Mouse (Mus musculus) embryonic facial prominence, embryonic 14.5 days (tissue): ENCODE measurements at regions not wholly inside any gene's neighbourhood (a gene's known extent, or its start where the extent isn't known, plus 50 kb on each side); places are given as distances from the start of the nearest gene placed in this dataset.

Experiments used
- ATAC-seq: fragments of 200-750 bp; cut with Nextera tagmentation; 2 replicates; pipeline ENCODE4 v1.8.0; 2017; ENCODE audit warnings: low read depth, moderate number of reproducible peaks, moderate TSS enrichment
- DNase-seq: peaks from one replicate; pipeline ENCODE4 v3.0.0-alpha.2; 2015; ENCODE audit warnings: low spot score
- H3K27ac ChIP-seq: fragments of 300-500 bp; sonication (generic); replicated peaks from 2 replicates; pipeline ENCODE4 v1.5.1; 2014; ENCODE audit warnings: low read depth, mild to moderate bottlenecking, low read length, moderate library complexity
- H3K27me3 ChIP-seq: fragments of 300-500 bp; sonication (generic); replicated peaks from 2 replicates; pipeline ENCODE4 v1.6.1; 2014; ENCODE audit warnings: low read length; ENCODE audit not compliant: control insufficient read depth, insufficient read depth
- H3K36me3 ChIP-seq: fragments of 300-500 bp; sonication (generic); 2 replicates; pipeline ENCODE4 v1.6.1; 2014; ENCODE audit warnings: low read length, mixed read lengths; ENCODE audit not compliant: control insufficient read depth, insufficient read depth
- H3K4me1 ChIP-seq: fragments of 300-500 bp; sonication (generic); 2 replicates; pipeline ENCODE4 v1.6.1; 2014; ENCODE audit warnings: antibody characterized with exemption, low read length; ENCODE audit not compliant: control insufficient read depth, insufficient read depth
- H3K4me2 ChIP-seq: fragments of 300-500 bp; sonication (generic); 2 replicates; pipeline ENCODE4 v1.6.1; 2014; ENCODE audit warnings: low read depth, mild to moderate bottlenecking, low read length, moderate library complexity, mixed read lengths
- H3K4me3 ChIP-seq: fragments of 300-500 bp; sonication (generic); 2 replicates; pipeline ENCODE4 v1.5.1; 2014; ENCODE audit warnings: low read depth, mild to moderate bottlenecking, low read length
- H3K9ac ChIP-seq: fragments of 300-500 bp; sonication (generic); 2 replicates; pipeline ENCODE4 v1.6.1; 2014; ENCODE audit warnings: low read depth, mild to moderate bottlenecking, low read length, moderate library complexity, mixed read lengths
- H3K9me3 ChIP-seq: fragments of 300-500 bp; sonication (generic); 2 replicates; pipeline ENCODE4 v1.6.1; 2016; ENCODE audit warnings: low read length; ENCODE audit not compliant: control insufficient read depth
- WGBS: fragments of 180-500 bp; shearing (Covaris S2); extraction: QIAGEN DNeasy Blood & Tissue Kit; methylation state at CpG from one replicate; pipeline ENCODE4 v1.1.7; 2014; 5-methylcytosine and 5-hydroxymethylcytosine counted together

DNA sequence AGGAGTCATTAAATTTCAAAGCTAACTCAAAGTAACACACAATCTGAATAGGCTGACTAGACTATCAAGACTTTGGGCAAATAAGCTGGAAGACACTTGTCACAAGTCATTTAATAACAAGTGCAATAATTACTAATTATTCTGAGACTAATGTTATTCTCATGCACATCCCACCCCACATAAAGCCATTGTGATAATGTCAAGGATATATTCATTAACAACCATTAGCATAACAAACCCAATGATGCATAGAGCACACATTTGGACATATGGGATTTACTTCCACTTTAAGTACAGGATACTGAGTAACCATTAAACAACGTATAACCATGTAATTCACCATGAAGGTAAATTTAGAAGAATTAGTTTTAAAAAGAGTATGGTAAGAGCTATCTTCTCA is 135.0 kb upstream of the Arpp21 start:
- no peak overlapping the region for H3K4me2 ChIP-seq
- H3K4me3 ChIP-seq: no peak overlapping the region
- no peaks in the 10 kb centered on the region for H3K9me3 ChIP-seq
- ATAC-seq (no peak), DNase-seq (no peak)
- WGBS: 67% methylated on average over 1 of the region's 1 CpGs
- H3K27me3 ChIP-seq: no peaks in the 10 kb centered on the region
- H3K4me1 ChIP-seq: no peaks in the 10 kb centered on the region
- H3K9ac ChIP-seq: no peak overlapping the region
- no peak overlapping the region for H3K27ac ChIP-seq
- H3K36me3 ChIP-seq: no peaks in the 10 kb centered on the region

DNA sequence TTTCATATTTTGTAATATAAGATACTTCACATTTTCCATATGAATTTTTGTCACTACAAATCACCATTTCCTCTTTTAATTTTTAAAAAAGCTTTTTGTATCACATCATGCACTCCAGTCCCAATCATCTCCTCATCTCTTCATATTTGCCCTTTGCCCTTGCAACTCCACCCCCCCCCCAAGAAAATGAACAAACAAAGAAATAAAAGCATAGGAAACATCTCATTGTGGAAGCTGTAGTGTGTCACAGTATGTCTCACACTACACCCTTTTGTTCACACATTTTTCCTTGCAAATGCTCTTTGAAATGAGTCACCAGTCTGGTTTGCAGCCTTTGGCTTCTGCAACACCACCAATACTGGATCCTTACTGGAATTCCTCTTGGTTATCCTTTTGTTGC is 131.6 kb upstream of the Arpp21 start:
- Histone ChIP-seq H3K4me3 (no peak overlapping the region), H3K9ac (no peak overlapping the region), H3K4me2 (no peak overlapping the region), H3K27ac (no peak overlapping the region), H3K4me1 (no peaks in the 10 kb centered on the region), H3K27me3 (no peaks in the 10 kb centered on the region), H3K36me3 (no peaks in the 10 kb centered on the region), H3K9me3 (no peaks in the 10 kb centered on the region)
- DNase-seq (no peak), ATAC-seq (no peak)

DNA sequence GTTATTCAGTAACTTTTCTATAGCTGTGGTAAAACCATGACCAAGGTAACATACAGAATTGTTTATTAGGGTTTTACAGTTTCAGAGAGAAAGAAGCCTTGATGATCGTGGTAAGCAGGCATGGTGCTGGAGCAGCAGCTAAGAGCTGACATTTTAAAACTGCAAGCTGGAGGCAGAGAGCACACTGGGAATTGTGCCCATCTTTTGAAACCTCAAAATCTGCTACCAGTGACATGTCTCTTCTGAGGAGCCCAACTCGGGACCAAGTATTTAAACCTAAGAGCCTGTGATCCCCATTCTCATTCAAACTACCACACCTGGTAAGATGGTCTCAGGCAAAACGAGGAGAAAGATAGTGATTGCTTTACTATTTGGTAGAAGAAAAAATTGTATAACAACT is 125.6 kb upstream of the Arpp21 start:
- WGBS: 86% methylated on average over 3 of the region's 3 CpGs
- H3K4me2 ChIP-seq: no peak overlapping the region

DNA sequence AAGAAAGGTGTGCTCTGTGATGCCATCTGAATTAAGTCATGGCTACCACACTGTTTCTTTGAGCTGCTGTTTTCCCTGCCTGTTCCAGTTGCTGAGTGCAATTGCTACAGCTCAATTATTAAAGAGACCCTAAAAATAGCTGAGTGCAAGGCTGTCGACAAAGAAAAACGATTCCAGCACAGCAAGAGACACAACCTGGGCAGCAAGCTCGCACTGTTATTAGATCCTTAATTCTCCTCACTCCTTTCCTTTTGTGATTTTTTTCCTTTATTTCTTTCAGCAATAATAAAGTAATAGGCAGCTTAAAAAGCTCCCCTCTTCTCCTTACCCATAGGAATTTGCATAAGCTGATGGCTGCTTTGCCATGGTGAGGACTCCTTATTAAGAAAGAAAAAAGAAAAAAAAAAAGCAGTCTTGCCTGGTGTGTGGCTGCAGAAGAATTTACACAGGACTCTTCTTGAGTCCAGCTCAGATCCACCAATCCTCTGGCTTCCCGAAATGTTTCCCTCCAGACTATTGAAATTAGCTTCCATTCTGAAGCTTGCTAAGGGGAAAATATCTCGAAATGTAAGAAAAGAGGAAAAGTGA is 123.1 kb upstream of the Arpp21 start:
- no peak for ATAC-seq
- H3K27ac ChIP-seq: no peak overlapping the region
- no peaks in the 10 kb centered on the region for H3K36me3 ChIP-seq
- H3K4me1 ChIP-seq: no peaks in the 10 kb centered on the region
- H3K9ac ChIP-seq: no peak overlapping the region
- no peaks in the 10 kb centered on the region for H3K27me3 ChIP-seq
- WGBS: 56% methylated on average over 5 of the region's 5 CpGs
- H3K4me3 ChIP-seq: no peak overlapping the region
- no peak for DNase-seq
- no peaks in the 10 kb centered on the region for H3K9me3 ChIP-seq
- no peak overlapping the region for H3K4me2 ChIP-seq

More for the DNA sequence above, 125.6 kb upstream of the Arpp21 start:
- no peaks in the 10 kb centered on the region for H3K27me3 ChIP-seq
- no peak for DNase-seq
- H3K4me1 ChIP-seq: no peaks in the 10 kb centered on the region
- H3K4me3 ChIP-seq: no peak overlapping the region
- no peak for ATAC-seq
- no peak overlapping the region for H3K9ac ChIP-seq
- H3K9me3 ChIP-seq: no peaks in the 10 kb centered on the region
- no peaks in the 10 kb centered on the region for H3K36me3 ChIP-seq
- H3K27ac ChIP-seq: no peak overlapping the region

DNA sequence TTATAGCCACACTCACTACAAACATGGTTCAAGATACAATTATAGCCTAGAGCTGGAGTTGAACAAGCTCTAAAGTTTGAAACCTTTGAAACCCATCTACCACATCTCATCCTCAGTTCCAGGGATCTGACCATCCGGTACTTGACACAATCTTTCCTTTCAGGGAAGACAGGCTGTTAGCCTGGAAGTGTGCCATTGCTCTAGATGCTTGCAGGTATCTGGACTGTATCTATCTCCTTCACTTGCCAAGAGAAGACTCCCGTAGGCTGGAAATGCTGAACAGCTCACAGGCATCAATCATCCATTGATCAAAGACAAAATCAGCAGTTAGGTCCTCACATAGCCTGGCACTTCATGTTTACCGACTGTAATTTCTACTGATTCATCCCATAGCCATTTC is 117.5 kb upstream of the Arpp21 start:
- Histone ChIP-seq H3K27ac (no peak overlapping the region), H3K4me2 (no peak overlapping the region), H3K9ac (no peak overlapping the region), H3K4me3 (no peak overlapping the region), H3K9me3 (no peaks in the 10 kb centered on the region), H3K27me3 (no peaks in the 10 kb centered on the region), H3K36me3 (no peaks in the 10 kb centered on the region), H3K4me1 (no peaks in the 10 kb centered on the region)
- 88% methylated on average over 3 of the region's 3 CpGs for WGBS
- DNase-seq: no peak
- ATAC-seq: no peak

DNA sequence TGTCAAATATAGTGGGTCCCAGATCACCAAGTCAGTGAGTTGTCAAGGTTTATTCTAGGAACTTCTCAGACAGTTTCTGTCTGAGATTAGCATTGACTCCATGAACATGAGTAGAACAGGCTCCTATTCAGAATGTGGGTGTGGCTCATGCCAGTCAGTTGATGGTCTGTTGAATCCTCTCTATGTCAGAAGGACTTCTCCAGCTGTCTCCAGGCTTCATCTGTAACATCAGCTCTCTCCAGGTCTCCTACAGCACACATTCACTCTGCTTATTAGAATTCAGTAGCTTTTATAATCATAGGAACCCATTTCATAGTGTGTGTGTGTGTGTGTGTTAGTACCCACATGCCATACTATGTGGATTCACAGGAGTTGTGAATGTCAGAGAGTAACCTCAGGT is 113.2 kb upstream of the Arpp21 start:
- Histone ChIP-seq H3K4me2 (no peak overlapping the region), H3K9ac (no peak overlapping the region), H3K27me3 (no peaks in the 10 kb centered on the region), H3K27ac (no peak overlapping the region), H3K36me3 (no peaks in the 10 kb centered on the region), H3K9me3 (no peaks in the 10 kb centered on the region), H3K4me1 (no peaks in the 10 kb centered on the region), H3K4me3 (no peak overlapping the region)
- DNase-seq: no peak
- ATAC-seq: no peak

GRCm38 (mm10) chr9:112344792-112345191 is 109.1 kb upstream of the Arpp21 start:
- Histone ChIP-seq H3K9ac (no peak overlapping the region), H3K9me3 (no peaks in the 10 kb centered on the region), H3K27ac (no peak overlapping the region), H3K4me2 (no peak overlapping the region), H3K4me1 (no peaks in the 10 kb centered on the region), H3K36me3 (no peaks in the 10 kb centered on the region), H3K27me3 (no peaks in the 10 kb centered on the region), H3K4me3 (no peak overlapping the region)
- ATAC-seq (peak; percentile 86), DNase-seq (peak; percentile 81)
- 32% methylated on average over 1 of the region's 1 CpGs for WGBS

DNA sequence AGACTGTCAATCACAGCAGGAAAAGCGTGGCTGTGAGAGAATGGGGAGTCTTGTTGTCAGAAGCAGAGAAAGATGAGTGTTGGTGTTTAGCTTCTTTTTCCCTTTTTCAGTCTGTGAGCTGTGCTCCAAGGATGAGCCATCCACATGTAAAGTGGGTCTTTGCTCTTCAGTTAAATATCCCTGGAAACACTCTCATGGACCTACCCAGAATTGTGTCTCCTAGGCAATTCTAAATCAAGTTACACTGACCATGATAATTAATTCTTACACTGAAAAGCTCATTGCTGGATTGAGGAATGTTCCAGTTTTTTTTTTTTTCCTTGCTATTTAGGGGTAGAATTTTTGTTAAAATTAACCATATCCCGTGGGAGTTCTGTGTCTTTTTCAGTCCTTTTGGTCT is 104.6 kb upstream of the Arpp21 start:
- Histone ChIP-seq H3K4me3 (no peak overlapping the region), H3K9ac (no peak overlapping the region), H3K27me3 (no peaks in the 10 kb centered on the region), H3K4me1 (no peaks in the 10 kb centered on the region), H3K27ac (no peak overlapping the region), H3K4me2 (no peak overlapping the region), H3K36me3 (no peaks in the 10 kb centered on the region), H3K9me3 (no peaks in the 10 kb centered on the region)
- ATAC-seq (no peak), DNase-seq (no peak)
- 71% methylated on average over 2 of the region's 2 CpGs for WGBS

- Histone ChIP-seq H3K36me3 (no peaks in the 10 kb centered on the region), H3K4me1 (no peaks in the 10 kb centered on the region), H3K9ac (no peak overlapping the region), H3K4me2 (no peak overlapping the region), H3K27ac (no peak overlapping the region), H3K4me3 (no peak overlapping the region), H3K27me3 (no peaks in the 10 kb centered on the region), H3K9me3 (no peaks in the 10 kb centered on the region)
- 65% methylated on average over 5 of the region's 5 CpGs for WGBS
- DNase-seq (peak; percentile 24), ATAC-seq (no peak)
Observed at GRCm38 (mm10) chr9:112320016-112320415, 84.3 kb upstream of the Arpp21 start.
